Comparison of ENCODE assay signal across 9 mouse cellular contexts in the genomic region with DNA sequence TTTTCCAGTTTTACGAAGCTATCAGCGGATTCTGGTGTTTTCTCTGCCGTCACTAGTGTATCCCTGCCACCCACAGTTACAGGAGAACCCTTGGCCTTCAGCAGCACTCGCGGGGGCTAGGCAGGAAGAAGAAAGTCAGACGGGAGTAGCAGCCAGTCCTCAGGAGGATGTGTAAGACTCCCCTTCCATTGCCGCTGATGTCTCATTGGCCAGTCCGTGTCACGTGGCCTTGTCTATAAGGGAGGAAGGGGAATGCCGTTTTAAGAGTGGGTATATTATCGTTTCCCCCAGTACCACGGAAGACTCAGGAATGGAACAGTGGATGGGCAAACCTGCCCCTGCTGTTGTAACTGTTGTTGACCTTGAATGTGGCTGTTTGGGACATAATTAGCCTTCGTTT. TPM values are rescaled to one million over a fixed set of nuclear protein-coding genes. Genes with fewer than 3 reads are reported as not detected.
A peak's percentile ranks its signal among the peaks of the same experiment; 100 is the strongest.
DNase-seq lines count a peak whose midpoint lies in the region; ATAC-seq and TF ChIP-seq lines count a peak whose summit lies in the region.
"Had no signal": no experiment of that assay in that cellular context is flagged by ENCODE, and none has a peak within 500 bp of the region (broad histone marks: within the 10 kb centered on the region; RNA-seq: fewer than 3 reads in every experiment).

No protein-coding gene starts in this region.

- H3K4me2 ChIP-seq in intestine, embryonic 14.5 days (ENCODE audit: low read length), result peak overlapping the region; percentile 20
- H3K4me2 ChIP-seq in midbrain, postnatal 0 days (ENCODE audit: low read depth, low read length, poor library complexity, severe bottlenecking), result peak overlapping the region; percentile 36

- peak; percentile 40; the same call in 1 of the 2 replicates for ATAC-seq in intestine, embryonic 14.5 days (replicated peaks; ENCODE audit: low FRiP score, low TSS enrichment, low read depth)
- ATAC-seq in midbrain, postnatal 0 days (ENCODE audit: low FRiP score), result peak; percentile 62

- WGBS in intestine, embryonic 14.5 days, result 52% methylated on average over 13 of the region's 13 CpGs
- 49% methylated on average over 13 of the region's 13 CpGs for WGBS in midbrain, postnatal 0 days

- H3K4me3 ChIP-seq in cortical plate, adult 2 months (ENCODE audit: insufficient read depth, low read length), result peak overlapping the region; percentile 17; the same call in 1 of the 2 replicates
- no peak overlapping the region for H3K4me3 ChIP-seq in intestine, embryonic 14.5 days (ENCODE audit: low read depth, low read length)
- peak overlapping the region; percentile 21 for H3K4me3 ChIP-seq in midbrain, postnatal 0 days (ENCODE audit: low read depth, low read length)

- DNase-seq in embryo, embryonic 10 days (ENCODE audit: low spot score), result peak; percentile 58
- no peak for DNase-seq in embryo, embryonic 9.5 days (ENCODE audit: extremely low spot score)
- DNase-seq in intestine, embryonic 14.5 days (ENCODE audit: low spot score), result no peak
- DNase-seq in midbrain, postnatal 0 days (ENCODE audit: low spot score), result peak; percentile 48
- DNase-seq in spleen, adult 18-20 months, result no peak
- no peak for DNase-seq in cerebellum, adult 9-10 months
- no peak for DNase-seq in left cerebral cortex, adult 8-10 months (ENCODE audit: low spot score in 2 of 2)
- DNase-seq: heart, adult 18-20 months had no signal

- no peak for TF ChIP-seq CTCF in cortical plate, adult 2 months (IDR thresholded peaks at IDR 0.05; ENCODE audit: extremely low read depth, insufficient read depth, low read length)
- no peak for TF ChIP-seq CTCF in midbrain, postnatal 0 days (IDR thresholded peaks at IDR 0.05)

- no peaks in the 10 kb centered on the region for H3K27me3 ChIP-seq in intestine, embryonic 14.5 days (replicated peaks; ENCODE audit: control insufficient read depth, insufficient read depth, low read length)
- H3K27me3 ChIP-seq in midbrain, postnatal 0 days (ENCODE audit: insufficient read depth, low read length), result no peaks in the 10 kb centered on the region

- H3K36me3 ChIP-seq in intestine, embryonic 14.5 days (ENCODE audit: control insufficient read depth, insufficient read depth, low read length), result no peaks in the 10 kb centered on the region
- no peaks in the 10 kb centered on the region for H3K36me3 ChIP-seq in midbrain, postnatal 0 days (ENCODE audit: insufficient read depth, low read length)

- no peak for TF ChIP-seq POLR2A in cortical plate, adult 2 months (IDR thresholded peaks at IDR 0.05; ENCODE audit: extremely low read depth, insufficient read depth, low read length)

- no peak overlapping the region for H3K27ac ChIP-seq in cortical plate, adult 2 months (ENCODE audit: insufficient read depth, low read length)
- H3K27ac ChIP-seq in intestine, embryonic 14.5 days (ENCODE audit: low read depth), result no peak overlapping the region; the same call in 1 of the 2 replicates
- no peak overlapping the region for H3K27ac ChIP-seq in midbrain, postnatal 0 days (ENCODE audit: low read depth, low read length)

- H3K9me3 ChIP-seq in intestine, embryonic 14.5 days (ENCODE audit: control insufficient read depth, low read length), result no peaks in the 10 kb centered on the region
- no peaks in the 10 kb centered on the region for H3K9me3 ChIP-seq in midbrain, postnatal 0 days (ENCODE audit: low read length)

- H3K4me1 ChIP-seq in cortical plate, adult 2 months (ENCODE audit: control insufficient read depth, insufficient read depth, low read length), result no peaks in the 10 kb centered on the region
- peaks cover 9% of the 10 kb centered on the region for H3K4me1 ChIP-seq in intestine, embryonic 14.5 days (replicated peaks; ENCODE audit: control insufficient read depth, insufficient read depth, low read length)
- peaks cover 2% of the 10 kb centered on the region; the same call in 1 of the 2 replicates for H3K4me1 ChIP-seq in midbrain, postnatal 0 days (ENCODE audit: insufficient read depth, low read length)

- H3K9ac ChIP-seq in intestine, embryonic 14.5 days (ENCODE audit: low read length), result no peak overlapping the region
- no peak overlapping the region for H3K9ac ChIP-seq in midbrain, postnatal 0 days (replicated peaks; ENCODE audit: low read length, poor library complexity, severe bottlenecking)

RNA-seq across cellular contexts. Expression of gene Nhsl1, which starts 53.1 kb away (rescaled TPM):
- 11.9 and 12.1 TPM in 2 replicates for polyA plus RNA-seq in cortical plate, adult 2 months (2012; rRNA removed)
- polyA plus RNA-seq in intestine, embryonic 14.5 days (2014; fragmentation: Nextera tagmentation; extraction: Ambion mirVana), result 9.7 and 10.6 TPM in 2 replicates
- 16.0 and 18.0 TPM in 2 replicates for total RNA-seq in midbrain, postnatal 0 days (2014; rRNA removed)
- 6.7 and 7.2 TPM in 2 replicates for polyA plus RNA-seq in midbrain, postnatal 0 days (2015; fragmentation: Nextera tagmentation; extraction: Ambion mirVana)
- total RNA-seq in left cerebral cortex, adult 8-10 months (2022), result 10 to 100 TPM; 22.8 to 26.2 (median 23.7) TPM

Comparison
In these comparisons a context has a peak if more than half of its experiments do, and no peak if none do; other contexts are left out.
1. DNase-seq: peak in embryo, embryonic 10 days (single experiment) and midbrain, postnatal 0 days (single experiment); none in embryo, embryonic 9.5 days (single experiment), intestine, embryonic 14.5 days (single experiment), spleen, adult 18-20 months (0 of 2), cerebellum, adult 9-10 months (single experiment) and left cerebral cortex, adult 8-10 months (0 of 2).